Mouse (Mus musculus) liver, embryonic 16.5 days (tissue): ENCODE results near the gene Clk2. TPM values are rescaled to one million over a fixed set of nuclear protein-coding genes. Genes with fewer than 3 reads are reported as not detected.

Experiments
- ATAC-seq: fragments of 200-750 bp; cut with Nextera tagmentation; 2 replicates; pipeline ENCODE4 v1.8.0; 2017; ENCODE audit warnings: low read depth, mild to moderate bottlenecking, moderate number of reproducible peaks, moderate library complexity
- H3K27ac ChIP-seq: fragments of 300-500 bp; sonication (generic); 2 replicates; pipeline ENCODE4 v1.5.1; 2014; ENCODE audit warnings: mild to moderate bottlenecking, low read length
- H3K27me3 ChIP-seq: fragments of 300-500 bp; sonication (generic); 2 replicates; pipeline ENCODE4 v1.6.1; 2014; ENCODE audit warnings: low read depth, low read length, mixed read lengths; ENCODE audit not compliant: control insufficient read depth, insufficient read depth
- H3K36me3 ChIP-seq: fragments of 300-500 bp; sonication (generic); 2 replicates; pipeline ENCODE4 v1.6.1; 2014; ENCODE audit warnings: mild to moderate bottlenecking; ENCODE audit not compliant: control insufficient read depth, insufficient read depth
- H3K4me1 ChIP-seq: fragments of 300-500 bp; sonication (generic); 2 replicates; pipeline ENCODE4 v1.6.1; 2014; ENCODE audit warnings: low read depth, low read length, mixed read lengths; ENCODE audit not compliant: control insufficient read depth
- H3K4me2 ChIP-seq: fragments of 300-500 bp; sonication (generic); 2 replicates; pipeline ENCODE4 v1.6.1; 2014; ENCODE audit warnings: low read depth, low read length, mixed read lengths
- H3K4me3 ChIP-seq: fragments of 300-500 bp; sonication (generic); 2 replicates; pipeline ENCODE4 v1.5.1; 2014; ENCODE audit warnings: low read depth, mild to moderate bottlenecking, low read length
- H3K9ac ChIP-seq: fragments of 300-500 bp; sonication (generic); 2 replicates; pipeline ENCODE4 v1.6.1; 2014; ENCODE audit warnings: low read depth, low read length
- H3K9me3 ChIP-seq: fragments of 300-500 bp; sonication (generic); replicated peaks from 2 replicates; pipeline ENCODE4 v1.6.1; 2016; ENCODE audit warnings: low read length; ENCODE audit not compliant: control insufficient read depth
- WGBS: fragments of 180-500 bp; shearing (Covaris S2); extraction: QIAGEN DNeasy Blood & Tissue Kit; methylation state at CpG from one replicate; pipeline ENCODE4 v1.1.7; 2014; ENCODE audit not compliant: insufficient replicate concordance; 5-methylcytosine and 5-hydroxymethylcytosine counted together
- polyA plus RNA-seq: library from polyadenylated mRNA; unstranded; fragments of >200 nt; fragmentation: Nextera tagmentation; extraction: Ambion mirVana; gene quantifications from 2 replicates; pipeline ENCODE4 v1.2.1, GENCODE M21; 2015

Gene Clk2
- polyA plus RNA-seq, 1 experiment from 2014 or later: 8.4 TPM

GRCm38 (mm10) chr3:89133752-89134151, 30.8 kb upstream of the Clk2 start:
- Histone ChIP-seq H3K9ac (peak overlapping the region; percentile 60), H3K36me3 (no peaks in the 10 kb centered on the region), H3K27me3 (no peaks in the 10 kb centered on the region), H3K9me3 (no peaks in the 10 kb centered on the region), H3K4me2 (peak overlapping the region; percentile 76), H3K4me3 (no peak overlapping the region), H3K27ac (peak overlapping the region; percentile 81), H3K4me1 (peaks cover 59% of the 10 kb centered on the region)
- WGBS: 20% methylated on average over 1 of the region's 1 CpGs
- ATAC-seq: no peak

- Histone ChIP-seq H3K36me3 (peaks cover 10% of the 10 kb centered on the region), H3K9ac (peak within 1 kb of the TSS; percentile 72), H3K4me3 (peak within 1 kb of the TSS; percentile 70), H3K9me3 (no peaks in the 10 kb centered on the region), H3K4me1 (peaks cover 62% of the 10 kb centered on the region), H3K27ac (peak within 1 kb of the TSS; percentile 81), H3K4me2 (peak within 1 kb of the TSS; percentile 70), H3K27me3 (no peaks in the 10 kb centered on the region)
- peak; percentile 58 for ATAC-seq
- WGBS: 10% methylated on average over 3 of the region's 3 CpGs
Observed at GRCm38 (mm10) chr3:89135958-89136357, 28.6 kb upstream of the Clk2 start, which contains the start of gene Pklr. Pklr (plus strand) TSS chr3:89136142.

GRCm38 (mm10) chr3:89136365-89136764, 28.2 kb upstream of the Clk2 start:
- ATAC-seq: peak; percentile 60
- Histone ChIP-seq H3K4me1 (peaks cover 62% of the 10 kb centered on the region), H3K27me3 (no peaks in the 10 kb centered on the region), H3K9ac (peak overlapping the region; percentile 72), H3K27ac (peak overlapping the region; percentile 76), H3K4me2 (peak overlapping the region; percentile 70), H3K9me3 (no peaks in the 10 kb centered on the region), H3K36me3 (peaks cover 14% of the 10 kb centered on the region), H3K4me3 (peak overlapping the region; percentile 70)
- WGBS: 16% methylated on average over 9 of the region's 9 CpGs

GRCm38 (mm10) chr3:89144821-89145220, 19.8 kb upstream of the Clk2 start:
- no peak for ATAC-seq
- H3K27ac ChIP-seq: no peak overlapping the region
- peaks cover 46% of the 10 kb centered on the region for H3K36me3 ChIP-seq

GRCm38 (mm10) chr3:89145566-89145965, 19.0 kb upstream of the Clk2 start:
- Histone ChIP-seq H3K9me3 (no peaks in the 10 kb centered on the region), H3K4me2 (no peak overlapping the region), H3K4me1 (peaks cover 24% of the 10 kb centered on the region), H3K9ac (no peak overlapping the region), H3K27me3 (peaks cover 5% of the 10 kb centered on the region), H3K4me3 (no peak overlapping the region), H3K27ac (no peak overlapping the region), H3K36me3 (peaks cover 43% of the 10 kb centered on the region)
- ATAC-seq: no peak
- 76% methylated on average over 8 of the region's 8 CpGs for WGBS

More at GRCm38 (mm10) chr3:89144821-89145220, 19.8 kb upstream of the Clk2 start:
- Histone ChIP-seq H3K9ac (no peak overlapping the region), H3K4me1 (peaks cover 22% of the 10 kb centered on the region), H3K9me3 (no peaks in the 10 kb centered on the region), H3K4me3 (no peak overlapping the region), H3K4me2 (no peak overlapping the region), H3K27me3 (peaks cover under 1% of the 10 kb centered on the region; the same call in 1 of the 2 replicates)
- 77% methylated on average over 10 of the region's 10 CpGs for WGBS

- H3K36me3 ChIP-seq: peaks cover 29% of the 10 kb centered on the region
- ATAC-seq: peak; percentile 92
- peaks cover 5% of the 10 kb centered on the region for H3K27me3 ChIP-seq
- H3K4me3 ChIP-seq: peak overlapping the region; percentile 48
- WGBS: 19% methylated on average over 26 of the region's 26 CpGs
- H3K9me3 ChIP-seq: no peaks in the 10 kb centered on the region
- H3K9ac ChIP-seq: peak overlapping the region; percentile 49
- peak overlapping the region; percentile 73 for H3K4me2 ChIP-seq
- peak overlapping the region; percentile 67 for H3K27ac ChIP-seq
- peaks cover 35% of the 10 kb centered on the region for H3K4me1 ChIP-seq
Observed at GRCm38 (mm10) chr3:89147101-89147978, 17.3 kb upstream of the Clk2 start.

GRCm38 (mm10) chr3:89147979-89148311, 16.6 kb upstream of the Clk2 start:
- Histone ChIP-seq H3K4me3 (peak overlapping the region; percentile 48), H3K4me1 (peaks cover 38% of the 10 kb centered on the region), H3K9me3 (no peaks in the 10 kb centered on the region), H3K27ac (peak overlapping the region; percentile 67), H3K27me3 (peaks cover 5% of the 10 kb centered on the region), H3K9ac (peak overlapping the region; percentile 49), H3K4me2 (peak overlapping the region; percentile 73), H3K36me3 (peaks cover 23% of the 10 kb centered on the region)
- no peak; the same call in none of the 2 replicates for ATAC-seq
- WGBS: 10% methylated on average over 15 of the region's 15 CpGs

GRCm38 (mm10) chr3:89148567-89148966, 16.0 kb upstream of the Clk2 start:
- no peak for ATAC-seq
- Histone ChIP-seq H3K9me3 (no peaks in the 10 kb centered on the region), H3K9ac (no peak overlapping the region), H3K4me2 (0 out of 2 replicates have a peak overlapping the region, but pooled peaks have one; percentile 73), H3K4me3 (no peak overlapping the region), H3K27me3 (peaks cover 5% of the 10 kb centered on the region), H3K27ac (no peak overlapping the region), H3K4me1 (peaks cover 38% of the 10 kb centered on the region), H3K36me3 (peaks cover 18% of the 10 kb centered on the region)
- 67% methylated on average over 14 of the region's 14 CpGs for WGBS
